Mouse (Mus musculus): ENCODE results near the gene Magi2.

DNA sequence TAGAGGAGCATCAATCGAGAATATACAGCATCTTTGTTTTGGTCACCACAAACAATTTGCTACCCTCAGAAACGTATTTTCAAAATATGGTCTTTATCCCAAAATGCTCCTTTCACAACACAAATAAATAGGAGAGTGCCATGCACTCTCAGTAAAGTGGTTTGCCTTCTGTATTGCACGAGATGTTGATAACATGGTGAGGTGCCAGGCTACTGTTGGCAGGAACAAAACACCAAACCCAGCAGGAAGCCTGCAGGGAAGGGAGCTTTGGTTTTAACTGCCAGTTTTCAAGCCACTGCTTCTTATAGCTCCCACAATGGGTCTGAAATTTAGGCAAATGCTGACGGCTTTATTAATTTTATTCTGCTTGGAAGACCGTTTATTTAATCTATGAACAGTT, 1131.6 kb downstream of the Magi2 start:
- TF ChIP-seq CTCF (IDR thresholded peaks at IDR 0.05) (no peak), EP300 (IDR thresholded peaks at IDR 0.05) (no peak)

Data from lung, postnatal 0 days (tissue).